Mouse (Mus musculus) kidney, postnatal 0 days (tissue): ENCODE results near the gene Kcnj4. TPM values are rescaled to one million over a fixed set of nuclear protein-coding genes. Genes with fewer than 3 reads are reported as not detected.
"Not testable (repeated sequence)": the region's sequence is repeated elsewhere in the genome, so short reads cannot be mapped to it uniquely, and the experiment has no call there.

Experiments used
- ATAC-seq: fragments of 200-750 bp; cut with Nextera tagmentation; replicated peaks from 2 replicates; pipeline ENCODE4 v1.8.0; 2017; ENCODE audit warnings: low read depth, moderate number of reproducible peaks, moderate TSS enrichment, moderate library complexity; ENCODE audit not compliant: low FRiP score
- DNase-seq: peaks from one replicate; pipeline ENCODE4 v3.0.0-alpha.2; 2016; ENCODE audit warnings: low spot score
- H3K27ac ChIP-seq: fragments of 300-500 bp; sonication (generic); 2 replicates; pipeline ENCODE4 v1.5.1; 2014; ENCODE audit warnings: mild to moderate bottlenecking
- H3K27me3 ChIP-seq: fragments of 300-500 bp; sonication (generic); 2 replicates; pipeline ENCODE4 v1.6.1; 2014; ENCODE audit warnings: low read length, mixed read lengths; ENCODE audit not compliant: insufficient read depth
- H3K36me3 ChIP-seq: fragments of 300-500 bp; sonication (generic); 2 replicates; pipeline ENCODE4 v1.6.1; 2014; ENCODE audit warnings: low read length, mixed read lengths; ENCODE audit not compliant: insufficient read depth
- H3K4me1 ChIP-seq: fragments of 300-500 bp; sonication (generic); replicated peaks from 2 replicates; pipeline ENCODE4 v1.6.1; 2014; ENCODE audit warnings: antibody characterized with exemption, low read length, mixed read lengths; ENCODE audit not compliant: insufficient read depth
- H3K4me2 ChIP-seq: fragments of 300-500 bp; sonication (generic); 2 replicates; pipeline ENCODE4 v1.6.1; 2014; ENCODE audit warnings: mild to moderate bottlenecking, low read length, moderate library complexity, mixed read lengths
- H3K4me3 ChIP-seq: fragments of 300-500 bp; sonication (generic); replicated peaks from 2 replicates; pipeline ENCODE4 v1.5.1; 2014; ENCODE audit warnings: low read depth, low read length
- H3K9ac ChIP-seq: fragments of 300-500 bp; sonication (generic); 2 replicates; pipeline ENCODE4 v1.6.1; 2014; ENCODE audit warnings: low read depth, low read length
- H3K9me3 ChIP-seq: fragments of 300-500 bp; sonication (generic); replicated peaks from 2 replicates; pipeline ENCODE4 v1.6.1; 2016; ENCODE audit warnings: low read length, inconsistent platforms, mixed read lengths
- CTCF ChIP-seq: IDR thresholded peaks from 2 replicates; pipeline ENCODE4 v1.5.1; 2016; ENCODE audit warnings: antibody characterized with exemption, low read depth, mild to moderate bottlenecking, moderate library complexity
- whole genome bisulfite sequencing: fragments of 180-500 bp; shearing (Covaris S2); extraction: QIAGEN DNeasy Blood & Tissue Kit; methylation state at CpG from one replicate; pipeline ENCODE4 v1.1.7; 2014; 5-methylcytosine and 5-hydroxymethylcytosine counted together
- polyA plus RNA-seq: library from polyadenylated mRNA; unstranded; fragments of >200 nt; fragmentation: Nextera tagmentation; extraction: Ambion mirVana; gene quantifications from 2 replicates; pipeline ENCODE4 v1.2.1, GENCODE M21; 2015

Kcnj4 gene
- polyA plus RNA-seq, 1 experiment from 2014 or later = 0.11 TPM

- DNase-seq (no peak), ATAC-seq (no peak)
- H3K4me3 ChIP-seq = no peak overlapping the region
- no peaks in the 10 kb centered on the region for H3K27me3 ChIP-seq
- TF ChIP-seq CTCF = no peak
- H3K9ac ChIP-seq = no peak overlapping the region
- no peaks in the 10 kb centered on the region for H3K9me3 ChIP-seq
- H3K36me3 ChIP-seq = no peaks in the 10 kb centered on the region
- H3K4me2 ChIP-seq = peak overlapping the region; percentile 31; the same call in 1 of the 2 replicates
- H3K27ac ChIP-seq = no peak overlapping the region
- H3K4me1 ChIP-seq = no peaks in the 10 kb centered on the region
- WGBS = 47% methylated on average over 10 of the region's 10 CpGs
Measured at GRCm38 (mm10) chr15:79471095-79471494, 33.9 kb downstream of the Kcnj4 start.

GRCm38 (mm10) chr15:79470583-79470982, 34.5 kb downstream of the Kcnj4 start:
- DNase-seq = peak; percentile 54
- Histone ChIP-seq H3K9ac (no peak overlapping the region), H3K27ac (no peak overlapping the region), H3K27me3 (no peaks in the 10 kb centered on the region), H3K9me3 (no peaks in the 10 kb centered on the region), H3K4me3 (no peak overlapping the region), H3K4me1 (no peaks in the 10 kb centered on the region), H3K36me3 (no peaks in the 10 kb centered on the region), H3K4me2 (peak overlapping the region; percentile 31; the same call in 1 of the 2 replicates)
- ATAC-seq = no peak
- no peak for TF ChIP-seq CTCF
- 23% methylated on average over 17 of the region's 17 CpGs for WGBS

- Histone ChIP-seq H3K9me3 (no peaks in the 10 kb centered on the region), H3K27me3 (no peaks in the 10 kb centered on the region), H3K9ac (no peak overlapping the region), H3K36me3 (no peaks in the 10 kb centered on the region), H3K4me2 (no peak overlapping the region), H3K27ac (no peak overlapping the region), H3K4me3 (no peak overlapping the region), H3K4me1 (no peaks in the 10 kb centered on the region)
- DNase-seq (no peak), ATAC-seq (no peak)
- no peak for TF ChIP-seq CTCF
- WGBS = 67% methylated on average over 5 of the region's 5 CpGs
Measured at GRCm38 (mm10) chr15:79469577-79469976, 35.5 kb downstream of the Kcnj4 start.

GRCm38 (mm10) chr15:79466601-79467286, 38.3 kb downstream of the Kcnj4 start:
- peak; percentile 88 for DNase-seq
- H3K4me2 ChIP-seq = no peak overlapping the region
- TF ChIP-seq CTCF = peak; percentile 99
- H3K9me3 ChIP-seq = no peaks in the 10 kb centered on the region
- no peak overlapping the region for H3K4me3 ChIP-seq
- no peaks in the 10 kb centered on the region for H3K36me3 ChIP-seq
- WGBS = 6% methylated on average over 18 of the region's 18 CpGs
- peak; percentile 65; the same call in 1 of the 2 replicates for ATAC-seq
- no peak overlapping the region for H3K27ac ChIP-seq
- H3K4me1 ChIP-seq = no peaks in the 10 kb centered on the region
- no peaks in the 10 kb centered on the region for H3K27me3 ChIP-seq
- no peak overlapping the region for H3K9ac ChIP-seq

- WGBS = 68% methylated on average over 6 of the region's 6 CpGs
- no peaks in the 10 kb centered on the region for H3K36me3 ChIP-seq
- peaks cover 11% of the 10 kb centered on the region; the same call in 1 of the 2 replicates for H3K4me1 ChIP-seq
- TF ChIP-seq CTCF = no peak
- H3K27ac ChIP-seq = no peak overlapping the region
- H3K4me3 ChIP-seq = no peak overlapping the region
- DNase-seq (peak; percentile 63), ATAC-seq (no peak)
- H3K27me3 ChIP-seq = no peaks in the 10 kb centered on the region
- H3K4me2 ChIP-seq = no peak overlapping the region
- H3K9me3 ChIP-seq = no peaks in the 10 kb centered on the region
- no peak overlapping the region for H3K9ac ChIP-seq
Measured at GRCm38 (mm10) chr15:79456546-79456945, 48.5 kb downstream of the Kcnj4 start.

GRCm38 (mm10) chr15:79456104-79456503, 48.9 kb downstream of the Kcnj4 start:
- not testable (repeated sequence) for H3K9me3 ChIP-seq, H3K4me2 ChIP-seq, H3K27ac ChIP-seq, DNase-seq, H3K4me3 ChIP-seq, ATAC-seq, H3K9ac ChIP-seq, H3K36me3 ChIP-seq, H3K27me3 ChIP-seq
- H3K4me1 ChIP-seq = peaks cover 11% of the 10 kb centered on the region; the same call in 1 of the 2 replicates
- WGBS = 49% methylated on average over 6 of the region's 6 CpGs
